Mouse (Mus musculus) kidney, adult 8-10 months (tissue): Measurements from ENCODE around the gene Klhl40.
A peak's percentile ranks its signal among the peaks of the same experiment; 100 is the strongest.

Experiments
- DNase-seq, 2 experiments: peaks; one replicate each; pipeline ENCODE4 v3.0.0; 2022

Gene Klhl40

GRCm38 (mm10) chr9:121829270-121829992, 52.0 kb downstream of the Klhl40 start:
- DNase-seq = no peak

GRCm38 (mm10) chr9:121830243-121830955, 53.0 kb downstream of the Klhl40 start:
- DNase-seq = peak in 1 of 2 experiments; percentile 67

- peak; percentile 67 to 82 for DNase-seq
These were observed 53.5 kb downstream of the Klhl40 start for GRCm38 (mm10) chr9:121830956-121831293.
